Mouse (Mus musculus) liver, embryonic 15.5 days (tissue): ENCODE data around the gene Gucy2c. TPM values are rescaled to one million over a fixed set of nuclear protein-coding genes. Genes with fewer than 3 reads are reported as not detected.

Experiments
- ATAC-seq: fragments of 200-750 bp; cut with Nextera tagmentation; 2 replicates; pipeline ENCODE4 v1.8.0; 2017; ENCODE audit warnings: moderate number of reproducible peaks, mild to moderate bottlenecking, moderate library complexity; ENCODE audit not compliant: insufficient read depth
- H3K27ac ChIP-seq: fragments of 300-500 bp; sonication (generic); replicated peaks from 2 replicates; pipeline ENCODE4 v1.5.1; 2015; ENCODE audit warnings: mild to moderate bottlenecking, inconsistent platforms
- H3K27me3 ChIP-seq: fragments of 300-500 bp; sonication (generic); 2 replicates; pipeline ENCODE4 v1.6.1; 2015; ENCODE audit warnings: mild to moderate bottlenecking, inconsistent platforms
- H3K36me3 ChIP-seq: fragments of 300-500 bp; sonication (generic); replicated peaks from 2 replicates; pipeline ENCODE4 v1.6.1; 2015; ENCODE audit warnings: moderate library complexity, mild to moderate bottlenecking, inconsistent platforms
- H3K4me1 ChIP-seq: fragments of 300-500 bp; sonication (generic); replicated peaks from 2 replicates; pipeline ENCODE4 v1.6.1; 2015; ENCODE audit warnings: inconsistent platforms
- H3K4me2 ChIP-seq: fragments of 300-500 bp; sonication (generic); 2 replicates; pipeline ENCODE4 v1.6.1; 2015; ENCODE audit warnings: moderate library complexity, mild to moderate bottlenecking, inconsistent platforms
- H3K4me3 ChIP-seq: fragments of 300-500 bp; sonication (generic); replicated peaks from 2 replicates; pipeline ENCODE4 v1.5.1; 2015; ENCODE audit warnings: mild to moderate bottlenecking, inconsistent platforms
- H3K9ac ChIP-seq: fragments of 300-500 bp; sonication (generic); 2 replicates; pipeline ENCODE4 v1.6.1; 2015; ENCODE audit warnings: moderate library complexity, mild to moderate bottlenecking, inconsistent platforms
- H3K9me3 ChIP-seq: fragments of 300-500 bp; sonication (generic); replicated peaks from 2 replicates; pipeline ENCODE4 v1.6.1; 2016; ENCODE audit warnings: inconsistent platforms
- WGBS: fragments of 180-500 bp; shearing (Covaris S2); methylation state at CpG from one replicate; pipeline ENCODE4 v1.1.7; 2015; ENCODE audit warnings: mixed read lengths; ENCODE audit not compliant: insufficient replicate concordance; 5-methylcytosine and 5-hydroxymethylcytosine counted together
- polyA plus RNA-seq: library from polyadenylated mRNA; unstranded; fragments of >200 nt; fragmentation: Nextera tagmentation; extraction: Ambion mirVana; gene quantifications from 2 replicates; pipeline ENCODE4 v1.2.1, GENCODE M21; 2015

Gene Gucy2c
- polyA plus RNA-seq, 1 experiment from 2014 or later = 0.26 TPM

DNA sequence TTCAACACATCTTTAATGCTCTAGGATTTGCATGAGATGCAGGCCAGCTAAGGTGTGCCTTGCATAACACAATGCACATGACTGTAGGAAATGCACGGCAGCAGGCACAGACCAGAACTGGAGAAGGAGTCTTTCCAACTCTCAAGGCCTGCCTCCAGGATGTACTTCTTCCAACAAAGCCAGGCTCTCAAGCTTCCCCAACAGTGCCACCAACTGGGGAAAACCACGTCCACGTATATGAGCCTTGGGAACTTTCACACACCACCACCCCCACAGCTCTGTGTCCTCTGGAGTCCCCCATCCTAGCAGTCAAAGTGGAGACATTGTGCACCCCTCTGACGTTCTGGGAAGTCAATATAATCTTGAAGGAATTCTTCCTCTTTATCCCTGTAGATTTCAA is 31.6 kb upstream of the Gucy2c start:
- Histone ChIP-seq H3K4me1 (peaks cover 20% of the 10 kb centered on the region), H3K36me3 (peaks cover 76% of the 10 kb centered on the region), H3K4me3 (no peak overlapping the region), H3K9ac (no peak overlapping the region), H3K4me2 (no peak overlapping the region), H3K27me3 (no peaks in the 10 kb centered on the region), H3K9me3 (no peaks in the 10 kb centered on the region), H3K27ac (no peak overlapping the region)
- WGBS = 45% methylated on average over 4 of the region's 4 CpGs
- no peak for ATAC-seq

DNA sequence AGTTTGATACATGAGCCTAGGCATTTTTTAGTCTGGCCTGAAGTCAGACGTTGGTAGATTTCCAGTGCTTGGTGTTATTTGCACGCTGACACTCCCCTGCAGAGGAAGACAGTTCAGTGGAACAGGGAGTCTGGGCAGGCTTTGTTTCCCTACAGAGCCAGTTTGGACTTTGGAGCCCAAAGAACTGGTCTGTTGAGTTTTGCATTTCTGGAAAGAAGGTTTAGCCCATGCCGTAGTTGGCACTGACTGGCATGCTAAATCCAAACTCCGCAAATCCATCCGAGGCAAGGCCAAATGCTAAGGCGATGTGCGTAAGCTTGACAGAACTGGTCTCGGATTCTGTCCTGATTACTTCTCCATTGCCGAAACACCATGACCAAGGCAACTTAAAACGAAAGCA is 29.6 kb upstream of the Gucy2c start:
- Histone ChIP-seq H3K9ac (no peak overlapping the region), H3K9me3 (no peaks in the 10 kb centered on the region), H3K36me3 (peaks cover 57% of the 10 kb centered on the region), H3K27ac (no peak overlapping the region), H3K4me3 (no peak overlapping the region), H3K4me2 (no peak overlapping the region), H3K4me1 (peaks cover 36% of the 10 kb centered on the region), H3K27me3 (no peaks in the 10 kb centered on the region)
- no peak for ATAC-seq
- 80% methylated on average over 10 of the region's 10 CpGs for WGBS

DNA sequence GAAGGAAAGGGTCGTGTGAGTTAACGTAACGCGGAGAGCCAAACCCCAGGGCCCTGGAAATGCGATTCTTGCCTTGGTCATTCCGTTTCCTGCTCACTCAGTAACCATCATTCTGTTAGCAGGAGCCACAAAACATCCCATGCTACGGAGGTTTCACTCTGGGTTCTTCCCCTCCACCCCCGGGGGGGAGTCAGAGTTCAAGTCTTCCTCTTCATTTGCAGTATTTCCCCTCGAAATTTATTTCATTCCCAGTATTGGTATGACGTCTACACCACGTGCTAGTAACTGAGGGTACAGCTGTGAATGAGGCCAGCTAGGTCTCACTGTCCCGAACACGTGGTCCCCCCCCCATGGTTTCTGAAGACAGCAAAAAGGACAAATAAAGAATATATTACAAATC is 28.1 kb upstream of the Gucy2c start:
- H3K4me2 ChIP-seq = peak overlapping the region; percentile 85
- WGBS = 39% methylated on average over 13 of the region's 13 CpGs
- H3K4me3 ChIP-seq = peak overlapping the region; percentile 94
- H3K27me3 ChIP-seq = no peaks in the 10 kb centered on the region
- H3K4me1 ChIP-seq = peaks cover 50% of the 10 kb centered on the region
- H3K36me3 ChIP-seq = peaks cover 43% of the 10 kb centered on the region
- no peak for ATAC-seq
- peak overlapping the region; percentile 91 for H3K27ac ChIP-seq
- no peaks in the 10 kb centered on the region for H3K9me3 ChIP-seq
- H3K9ac ChIP-seq = peak overlapping the region; percentile 88

DNA sequence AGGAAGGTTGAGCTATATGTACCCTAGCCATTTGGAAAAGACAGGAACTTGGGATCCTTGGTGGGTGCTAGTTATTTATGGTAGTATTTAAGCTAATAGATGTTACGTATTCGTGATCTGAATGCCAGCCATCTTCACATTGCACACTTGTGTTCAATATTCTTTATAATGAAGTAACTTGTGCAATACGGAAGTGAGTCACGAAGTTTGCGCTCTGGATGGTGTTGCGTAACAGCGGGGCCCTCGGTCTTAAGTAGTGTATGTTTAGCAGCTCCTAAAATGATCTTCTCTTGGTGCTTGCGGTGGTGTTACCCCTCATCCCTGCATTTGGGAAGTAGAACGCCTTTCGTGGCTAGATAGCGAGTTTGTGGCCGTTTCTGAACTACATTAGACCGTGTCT is 27.5 kb upstream of the Gucy2c start:
- ATAC-seq = no peak
- 3% methylated on average over 14 of the region's 14 CpGs for WGBS
- H3K4me3 ChIP-seq = peak overlapping the region; percentile 94
- H3K27ac ChIP-seq = peak overlapping the region; percentile 91
- H3K27me3 ChIP-seq = no peaks in the 10 kb centered on the region
- peaks cover 51% of the 10 kb centered on the region for H3K4me1 ChIP-seq
- H3K36me3 ChIP-seq = peaks cover 37% of the 10 kb centered on the region
- peak overlapping the region; percentile 88 for H3K9ac ChIP-seq
- H3K9me3 ChIP-seq = no peaks in the 10 kb centered on the region
- peak overlapping the region; percentile 85 for H3K4me2 ChIP-seq

DNA sequence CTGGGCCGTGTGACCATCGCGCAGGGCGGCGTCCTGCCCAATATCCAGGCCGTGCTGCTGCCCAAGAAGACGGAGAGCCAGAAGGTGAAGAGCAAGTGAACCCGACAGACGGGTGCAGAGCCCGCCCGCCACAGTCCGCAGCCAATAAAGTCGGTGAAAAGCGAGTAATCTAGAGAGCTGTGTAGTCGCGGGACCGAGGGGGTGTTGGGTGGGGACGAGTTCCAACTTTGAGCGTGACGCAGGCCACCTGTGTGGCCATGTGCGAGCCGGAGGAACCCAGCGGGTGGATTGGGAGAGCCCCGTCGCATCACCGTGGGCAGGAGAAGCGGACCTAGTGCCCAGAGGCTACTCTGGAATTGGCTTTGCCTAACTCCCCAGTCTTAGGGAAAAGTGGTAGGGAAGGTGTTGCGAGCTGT is 27.1 kb upstream of the Gucy2c start:
- no peaks in the 10 kb centered on the region for H3K27me3 ChIP-seq
- peak overlapping the region; percentile 94 for H3K4me3 ChIP-seq
- H3K9me3 ChIP-seq = no peaks in the 10 kb centered on the region
- ATAC-seq = peak; percentile 19
- H3K9ac ChIP-seq = peak overlapping the region; percentile 88
- under 1% methylated on average over 28 of the region's 28 CpGs for WGBS
- H3K4me2 ChIP-seq = peak overlapping the region; percentile 85
- peaks cover 33% of the 10 kb centered on the region for H3K36me3 ChIP-seq
- peaks cover 51% of the 10 kb centered on the region for H3K4me1 ChIP-seq
- peak overlapping the region; percentile 91 for H3K27ac ChIP-seq

DNA sequence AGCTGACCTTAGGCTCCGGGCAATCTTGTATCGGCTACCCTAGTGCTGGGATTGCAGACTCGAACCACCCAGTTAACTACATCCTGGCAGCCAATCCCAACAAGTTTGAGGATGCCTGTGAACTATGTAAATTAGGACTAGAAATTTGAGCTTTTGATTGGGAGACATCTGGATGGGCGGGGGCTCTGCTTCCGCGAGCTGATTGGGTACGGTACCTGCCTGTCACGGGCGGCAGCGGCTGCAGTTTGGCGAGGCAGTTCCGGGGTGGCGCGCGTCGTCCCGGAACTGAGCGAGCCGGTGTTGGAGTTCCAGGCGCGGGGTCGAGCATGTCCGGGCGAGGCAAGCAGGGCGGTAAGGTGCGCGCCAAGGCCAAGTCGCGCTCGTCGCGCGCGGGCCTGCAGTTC is 26.5 kb upstream of the Gucy2c start, which contains the start of gene H2afj:
H2afj (plus strand) TSS at position 231 of the 404 bp plus-strand sequence.
- Histone ChIP-seq H3K27me3 (no peaks in the 10 kb centered on the region), H3K4me3 (peak within 1 kb of the TSS; percentile 94), H3K36me3 (peaks cover 26% of the 10 kb centered on the region), H3K27ac (peak within 1 kb of the TSS; percentile 95), H3K9ac (peak within 1 kb of the TSS; percentile 88), H3K9me3 (no peaks in the 10 kb centered on the region), H3K4me1 (peaks cover 57% of the 10 kb centered on the region), H3K4me2 (peak within 1 kb of the TSS; percentile 86)
- under 1% methylated on average over 34 of the region's 34 CpGs for WGBS
- peak; percentile 76 for ATAC-seq

DNA sequence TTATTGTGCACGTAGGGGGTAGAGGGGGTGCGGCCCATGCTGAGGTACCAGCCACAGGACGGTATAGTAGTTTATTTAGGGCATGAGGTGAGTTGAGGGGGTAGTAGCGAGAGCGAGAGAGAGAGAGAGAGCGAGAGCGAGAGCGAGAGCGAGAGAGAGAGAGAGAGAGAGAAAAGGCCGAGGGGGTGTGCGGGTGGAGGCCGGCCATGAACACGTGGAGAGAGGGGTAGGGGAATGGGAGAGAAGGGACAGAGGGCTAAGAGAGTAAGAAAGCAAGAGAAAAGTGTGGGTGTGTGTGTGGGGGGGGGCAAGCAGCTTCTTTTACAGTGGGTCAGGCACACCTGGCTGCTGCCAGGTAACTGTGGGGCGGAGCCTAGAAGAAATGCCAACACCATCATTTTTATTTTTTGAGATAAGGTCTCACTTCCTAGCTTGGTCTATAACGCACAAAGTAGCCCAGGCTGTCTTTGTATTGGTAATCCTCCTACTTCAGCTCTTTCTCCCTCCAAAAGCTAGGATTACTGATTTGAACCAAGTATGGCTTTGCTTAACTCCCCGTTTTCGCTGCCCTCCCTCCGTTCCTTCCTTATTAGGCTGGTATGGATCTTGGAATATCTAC is 25.9 kb upstream of the Gucy2c start:
- WGBS = 31% methylated on average over 18 of the region's 18 CpGs
- peak overlapping the region; percentile 63 for H3K9ac ChIP-seq
- peaks cover 60% of the 10 kb centered on the region for H3K4me1 ChIP-seq
- H3K36me3 ChIP-seq = peaks cover 22% of the 10 kb centered on the region
- H3K4me3 ChIP-seq = peak overlapping the region; percentile 94
- H3K27me3 ChIP-seq = no peaks in the 10 kb centered on the region
- no peaks in the 10 kb centered on the region for H3K9me3 ChIP-seq
- peak overlapping the region; percentile 95 for H3K27ac ChIP-seq
- H3K4me2 ChIP-seq = peak overlapping the region; percentile 86
- ATAC-seq = no peak

DNA sequence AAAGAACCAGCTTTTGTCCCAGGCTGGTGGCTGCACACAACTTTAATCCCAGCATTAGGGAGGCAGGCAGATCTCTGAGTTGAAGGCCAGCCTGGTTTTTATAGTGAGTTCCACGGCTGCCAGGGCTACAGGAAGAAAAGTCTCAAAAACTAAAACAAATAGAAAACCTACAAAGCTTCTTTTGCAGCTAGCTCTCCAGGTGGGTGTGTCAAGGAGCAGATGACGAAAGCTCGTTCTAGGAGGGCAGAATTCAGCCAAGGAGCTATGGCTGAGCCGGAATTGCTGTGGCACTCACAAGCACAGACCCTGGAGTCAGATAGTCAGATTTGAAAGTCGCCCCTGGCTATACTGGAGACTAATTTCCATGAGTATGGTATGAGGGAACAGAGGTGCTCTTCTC is 25.3 kb upstream of the Gucy2c start:
- no peak for ATAC-seq
- Histone ChIP-seq H3K27ac (peak overlapping the region; percentile 95), H3K4me3 (peak overlapping the region; percentile 94), H3K4me2 (peak overlapping the region; percentile 86), H3K9me3 (no peaks in the 10 kb centered on the region), H3K9ac (peak overlapping the region; percentile 63), H3K36me3 (peaks cover 15% of the 10 kb centered on the region), H3K27me3 (no peaks in the 10 kb centered on the region), H3K4me1 (peaks cover 63% of the 10 kb centered on the region)
- WGBS = 68% methylated on average over 5 of the region's 5 CpGs

DNA sequence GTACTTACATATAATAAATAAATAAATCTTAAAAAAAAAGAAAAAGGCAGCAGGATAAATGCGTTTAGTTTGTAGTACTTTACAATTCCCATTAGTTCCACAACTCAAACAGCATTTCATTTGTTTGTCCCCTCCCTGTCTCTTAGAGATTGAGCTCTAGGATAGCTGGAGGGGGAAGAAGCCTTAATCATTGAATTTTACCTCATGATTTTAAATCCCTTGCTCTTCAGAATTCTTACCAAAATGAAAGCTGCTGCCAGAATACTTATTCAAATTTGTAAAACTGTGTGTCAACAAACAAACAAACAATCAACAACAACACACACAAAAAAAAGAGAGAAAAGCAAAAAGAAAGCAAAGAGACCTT is 23.8 kb upstream of the Gucy2c start:
- Histone ChIP-seq H3K36me3 (peaks cover 4% of the 10 kb centered on the region; the same call in 1 of the 2 replicates), H3K9ac (no peak overlapping the region), H3K27me3 (no peaks in the 10 kb centered on the region), H3K4me2 (peak overlapping the region; percentile 84), H3K9me3 (no peaks in the 10 kb centered on the region), H3K27ac (peak overlapping the region; percentile 100), H3K4me1 (peaks cover 67% of the 10 kb centered on the region), H3K4me3 (peak overlapping the region; percentile 67; the same call in 1 of the 2 replicates)
- no peak for ATAC-seq
- 83% methylated on average over 1 of the region's 1 CpGs for WGBS

DNA sequence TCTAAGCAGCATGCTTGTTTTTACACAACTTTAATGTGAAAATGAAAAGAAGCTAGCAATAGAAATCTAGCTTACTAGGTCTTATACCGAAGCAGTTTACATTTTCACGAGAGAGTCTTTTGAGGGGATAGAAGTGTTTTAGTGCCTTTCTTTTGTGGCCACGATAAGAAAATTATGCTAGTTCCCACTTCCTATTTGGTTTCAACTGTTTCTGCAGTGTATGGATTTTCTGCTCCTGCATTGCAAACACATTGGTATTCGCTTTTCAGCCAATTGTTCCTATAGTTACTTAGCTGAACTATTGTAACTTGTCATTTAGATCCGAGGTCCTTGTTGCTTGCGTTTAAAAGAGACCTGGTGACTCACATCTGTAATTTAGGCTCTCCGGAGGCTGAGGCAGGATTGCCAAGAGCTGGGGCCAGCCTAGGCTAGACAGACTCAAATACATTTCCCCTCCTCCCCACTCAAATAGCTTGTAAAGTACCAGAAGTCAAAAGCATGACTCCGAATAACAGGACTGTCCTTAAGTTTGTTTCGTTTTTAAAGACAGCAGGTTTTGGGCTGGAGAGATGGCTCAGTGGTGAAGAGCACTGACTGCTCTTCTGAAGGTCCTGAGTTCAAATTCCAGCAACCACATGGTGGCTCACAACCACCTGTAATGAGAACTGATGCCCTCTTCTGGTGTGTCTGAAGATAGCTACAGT is 23.3 kb upstream of the Gucy2c start:
- Histone ChIP-seq H3K4me1 (peaks cover 65% of the 10 kb centered on the region), H3K27ac (peak overlapping the region; percentile 100), H3K9me3 (no peaks in the 10 kb centered on the region), H3K9ac (peak overlapping the region; percentile 84), H3K4me3 (peak overlapping the region; percentile 67), H3K36me3 (no peaks in the 10 kb centered on the region), H3K27me3 (no peaks in the 10 kb centered on the region), H3K4me2 (peak overlapping the region; percentile 84)
- 6% methylated on average over 9 of the region's 9 CpGs for WGBS
- ATAC-seq = no peak

DNA sequence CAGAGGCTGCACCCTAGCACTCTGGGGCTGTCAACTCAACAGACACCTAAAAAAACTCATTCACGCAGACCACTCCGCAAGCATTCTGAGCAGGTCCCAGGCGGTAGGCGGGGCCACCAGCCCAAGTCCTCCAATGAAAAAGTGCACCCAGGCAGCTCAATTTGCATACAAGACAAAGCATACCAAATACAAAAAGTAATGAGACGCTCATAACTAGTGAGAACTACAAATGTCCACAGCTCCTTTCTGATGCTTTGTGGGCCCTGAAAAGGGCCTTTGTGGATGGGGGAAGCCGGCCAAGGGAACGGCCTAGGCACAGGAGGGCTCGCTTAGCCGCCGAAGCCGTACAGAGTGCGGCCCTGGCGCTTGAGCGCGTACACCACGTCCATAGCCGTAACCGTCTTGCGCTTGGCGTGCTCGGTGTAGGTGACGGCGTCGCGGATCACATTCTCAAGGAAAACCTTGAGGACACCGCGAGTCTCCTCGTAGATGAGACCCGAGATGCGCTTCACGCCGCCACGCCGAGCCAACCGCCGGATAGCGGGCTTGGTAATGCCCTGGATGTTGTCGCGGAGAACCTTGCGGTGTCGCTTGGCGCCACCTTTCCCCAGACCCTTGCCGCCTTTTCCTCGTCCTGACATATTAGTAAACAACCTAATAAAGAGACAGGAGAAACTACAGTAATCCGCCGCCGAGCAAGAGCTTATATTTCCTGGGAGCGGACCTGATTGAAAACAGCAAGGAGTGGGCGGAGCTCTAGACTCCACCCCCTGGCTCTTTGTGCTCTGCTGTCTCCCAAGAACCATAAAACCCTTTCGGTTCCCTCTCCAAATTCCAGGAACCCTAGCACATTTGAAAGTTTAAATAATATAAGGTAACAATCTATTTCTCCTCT is 22.4 kb upstream of the Gucy2c start, which contains the start of gene Hist4h4:
Hist4h4 (minus strand) TSS at position 677 of the 895 bp plus-strand sequence.
- Histone ChIP-seq H3K4me3 (peak within 1 kb of the TSS; percentile 67), H3K9me3 (no peaks in the 10 kb centered on the region), H3K27ac (peak within 1 kb of the TSS; percentile 100), H3K27me3 (no peaks in the 10 kb centered on the region), H3K36me3 (no peaks in the 10 kb centered on the region), H3K4me1 (peaks cover 62% of the 10 kb centered on the region), H3K9ac (peak within 1 kb of the TSS; percentile 84), H3K4me2 (peak within 1 kb of the TSS; percentile 84)
- peak; percentile 71 for ATAC-seq
- under 1% methylated on average over 50 of the region's 50 CpGs for WGBS
